Mouse (Mus musculus) heart, adult 11 months (tissue): ENCODE results near the gene Bst1.

Source experiments
- DNase-seq: peaks from one replicate; pipeline ENCODE4 v3.0.0; 2022

Bst1 gene

GRCm38 (mm10) chr5:43860096-43860495, 41.4 kb downstream of the Bst1 start:
- no peak for DNase-seq

DNA sequence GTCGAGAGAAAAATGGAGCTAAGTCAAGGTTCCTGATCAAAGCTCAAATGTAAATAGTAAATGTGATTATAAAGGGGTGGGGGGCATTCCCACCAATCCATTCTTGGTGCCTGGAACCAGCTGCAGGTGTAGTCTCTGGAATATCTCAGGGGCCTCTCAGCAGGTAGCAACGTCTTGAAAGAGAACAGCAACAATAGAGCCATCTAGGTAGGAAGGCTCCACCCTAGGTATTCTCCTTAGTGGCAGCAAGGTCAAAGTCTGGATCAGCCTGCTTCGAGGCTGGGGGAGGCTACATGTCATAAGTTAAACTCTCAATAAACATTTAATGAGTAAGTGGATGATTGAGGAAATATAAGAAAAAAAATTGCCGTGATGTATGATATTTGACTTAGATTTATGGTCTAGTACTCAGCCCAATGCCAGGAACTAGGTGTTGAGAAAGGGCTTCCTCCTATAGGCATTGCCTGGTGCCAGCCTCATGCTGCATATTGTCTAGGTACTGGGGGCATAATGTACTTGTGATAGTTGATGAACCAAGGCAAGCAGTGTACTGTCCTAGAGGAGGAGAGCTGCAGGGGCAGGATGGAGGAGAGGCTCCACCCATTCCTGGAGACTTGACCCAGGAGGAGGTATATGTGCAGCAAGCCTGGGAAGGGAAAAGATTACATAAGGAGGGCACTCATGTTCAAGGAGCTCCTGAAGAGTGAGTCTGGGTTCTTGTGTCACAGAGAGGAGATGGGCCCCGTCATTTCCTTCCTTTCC, 42.2 kb downstream of the Bst1 start:
- DNase-seq = peak; percentile 86

DNA sequence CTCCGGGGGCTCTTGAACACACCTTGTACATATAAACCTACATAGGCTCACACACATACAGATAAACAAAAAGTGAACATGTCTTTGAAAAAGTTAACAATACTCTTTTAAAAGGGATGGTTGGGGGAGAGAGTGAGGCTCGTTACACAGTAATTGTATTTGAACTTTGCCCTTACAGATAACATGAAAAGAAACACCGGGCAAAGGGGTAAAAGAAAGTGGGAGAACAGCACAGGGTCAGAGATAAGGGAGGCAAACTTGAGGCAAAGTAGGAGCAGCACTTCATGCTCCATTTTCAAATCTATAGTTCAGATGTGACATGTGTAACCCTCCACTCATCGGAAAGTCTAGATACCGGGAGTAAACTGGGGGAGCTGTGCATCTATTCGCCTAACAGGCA, 45.0 kb downstream of the Bst1 start:
- DNase-seq = no peak

- DNase-seq = peak; percentile 89
Observed at GRCm38 (mm10) chr5:43865316-43865715, 46.6 kb downstream of the Bst1 start.

- no peak for DNase-seq
Observed at GRCm38 (mm10) chr5:43868253-43868652, 49.6 kb downstream of the Bst1 start, which contains the start of gene Cd38. TSS of gene Cd38 (plus strand) at chr5:43868553.

DNA sequence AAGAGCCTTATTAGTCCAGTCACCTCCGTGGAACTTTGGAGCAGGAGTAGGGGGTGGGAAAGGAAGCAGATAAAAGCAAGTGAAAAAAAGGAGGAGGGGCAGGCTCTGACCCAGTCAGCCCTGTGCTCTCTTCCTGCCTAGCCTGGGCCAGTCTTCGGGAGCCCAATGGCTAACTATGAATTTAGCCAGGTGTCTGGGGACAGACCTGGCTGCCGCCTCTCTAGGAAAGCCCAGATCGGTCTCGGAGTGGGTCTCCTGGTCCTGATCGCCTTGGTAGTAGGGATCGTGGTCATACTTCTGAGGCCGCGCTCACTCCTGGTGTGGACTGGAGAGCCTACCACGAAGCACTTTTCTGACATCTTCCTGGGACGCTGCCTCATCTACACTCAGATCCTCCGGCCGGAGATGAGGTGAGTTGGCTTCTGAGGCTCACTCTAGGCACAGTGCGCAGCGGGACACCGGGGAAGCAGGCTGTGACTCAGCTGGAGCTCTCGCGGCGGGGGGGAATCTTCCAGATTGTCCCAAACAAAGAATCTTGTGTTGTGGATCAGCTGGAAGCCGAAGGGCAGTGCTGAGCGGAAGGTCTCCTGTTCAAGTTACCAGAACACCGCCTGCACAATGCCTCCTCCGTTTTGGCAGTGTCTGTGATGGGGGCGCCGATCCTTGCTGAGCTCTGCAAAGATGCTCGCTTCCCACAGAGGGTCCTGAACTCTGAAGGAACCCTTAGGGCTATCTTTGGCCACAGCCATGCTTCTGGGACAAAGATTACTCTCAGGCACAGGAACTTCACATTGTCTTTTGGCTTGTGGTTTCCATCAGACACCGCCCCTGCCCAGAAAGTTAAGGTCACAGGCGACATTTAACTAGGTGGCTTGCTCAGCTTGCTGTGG, 50.3 kb downstream of the Bst1 start:
- peak; percentile 97 for DNase-seq

DNA sequence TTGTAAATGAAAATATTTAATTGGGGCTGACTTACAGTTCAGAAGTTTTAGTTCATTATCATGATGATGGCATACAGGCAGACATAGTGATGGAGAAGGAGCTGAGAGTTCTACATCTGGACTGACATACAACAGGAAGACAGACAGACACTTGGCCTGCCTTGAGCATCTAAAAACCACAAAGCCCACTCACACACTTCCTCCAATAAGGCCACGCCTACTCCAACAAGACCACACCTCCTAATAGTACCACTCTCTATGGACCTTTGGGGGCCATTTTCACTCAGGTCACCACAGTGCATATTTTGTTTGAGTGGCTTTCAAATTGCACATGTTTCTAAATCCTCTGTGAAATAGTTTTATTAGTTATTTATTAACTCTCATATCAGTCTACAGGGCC, 53.2 kb downstream of the Bst1 start:
- peak; percentile 72 for DNase-seq

GRCm38 (mm10) chr5:43872652-43873051, 54.0 kb downstream of the Bst1 start:
- DNase-seq = peak; percentile 76

DNA sequence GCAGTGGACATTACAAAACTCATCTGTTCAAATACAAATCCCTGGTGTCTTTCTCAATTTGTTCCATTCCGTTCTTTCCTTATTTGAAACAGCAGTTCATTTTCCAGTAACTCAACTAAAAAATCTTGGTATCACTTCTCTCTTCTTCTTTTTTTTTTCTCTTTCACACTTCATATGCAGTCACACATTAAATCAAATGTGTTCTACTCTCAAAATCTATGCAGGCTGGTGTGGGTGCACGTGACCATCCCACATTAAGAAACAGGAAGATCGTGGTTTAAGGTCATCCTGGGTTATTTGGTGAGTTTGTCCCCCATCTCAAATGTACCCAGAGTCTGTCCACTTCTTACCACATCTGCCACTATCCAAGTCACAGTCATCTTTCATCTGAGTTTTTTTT, 63.3 kb downstream of the Bst1 start:
- DNase-seq = peak; percentile 95

GRCm38 (mm10) chr5:43885060-43885820, 66.6 kb downstream of the Bst1 start:
- DNase-seq = peak; percentile 90

DNA sequence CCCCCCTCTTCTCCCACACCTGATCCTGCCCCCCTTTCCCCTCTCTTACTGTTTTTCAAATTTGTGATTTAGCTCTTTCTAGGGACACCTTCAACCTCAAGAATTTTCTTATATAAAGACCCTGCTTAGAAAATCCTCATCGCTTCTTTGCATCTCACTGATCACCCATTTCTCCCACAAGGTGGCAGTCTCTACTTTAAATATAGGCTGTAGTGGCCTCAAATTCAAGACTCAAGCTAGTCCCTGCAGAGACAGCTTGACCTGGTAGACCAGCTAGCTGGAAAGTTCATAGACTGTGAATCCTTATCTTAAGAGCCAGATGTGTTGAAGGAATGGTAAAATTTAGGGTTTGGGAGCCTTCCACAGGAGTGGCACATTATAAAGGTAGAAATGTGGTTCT, 73.7 kb downstream of the Bst1 start:
- peak; percentile 83 for DNase-seq
